ENCODE assay signal across 1 mouse cellular context in the genomic region with DNA sequence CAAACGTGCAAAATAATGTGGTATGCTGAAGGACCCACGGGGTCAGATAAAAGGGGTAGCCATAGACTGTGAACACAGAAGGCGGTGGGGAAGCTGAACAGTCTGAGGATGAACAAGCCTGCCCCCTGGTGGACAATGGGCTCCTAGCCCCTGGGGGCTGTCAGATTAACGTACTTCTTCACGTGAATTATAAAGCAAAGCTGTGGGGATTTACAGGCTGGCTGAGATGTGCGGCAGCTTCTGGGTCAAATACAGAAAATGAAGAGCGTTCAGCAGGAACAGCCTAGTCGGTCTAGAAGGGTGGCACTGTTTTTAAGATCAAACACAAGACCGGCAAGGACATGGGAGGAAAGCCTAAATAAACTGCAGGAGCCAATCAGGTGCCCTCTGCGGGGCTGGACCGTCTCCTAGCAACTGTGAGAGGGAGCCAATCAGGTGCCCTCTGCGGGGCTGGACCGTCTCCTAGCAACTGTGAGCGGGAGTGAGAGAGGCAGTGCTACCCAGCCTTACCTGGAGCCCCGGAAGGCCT.
TF ChIP-seq lines count a peak whose summit lies in the region.

No protein-coding gene starts in this region.

TF ChIP-seq in CH12.LX, 34 proteins besides CTCF, POLR2A, EP300 and RAD21:
- no peak for TF ChIP-seq HCFC1 (IDR thresholded peaks at IDR 0.05; ENCODE audit: low read depth, low read length)
